8 mouse cellular contexts compared by ENCODE assay signal in the genomic region with DNA sequence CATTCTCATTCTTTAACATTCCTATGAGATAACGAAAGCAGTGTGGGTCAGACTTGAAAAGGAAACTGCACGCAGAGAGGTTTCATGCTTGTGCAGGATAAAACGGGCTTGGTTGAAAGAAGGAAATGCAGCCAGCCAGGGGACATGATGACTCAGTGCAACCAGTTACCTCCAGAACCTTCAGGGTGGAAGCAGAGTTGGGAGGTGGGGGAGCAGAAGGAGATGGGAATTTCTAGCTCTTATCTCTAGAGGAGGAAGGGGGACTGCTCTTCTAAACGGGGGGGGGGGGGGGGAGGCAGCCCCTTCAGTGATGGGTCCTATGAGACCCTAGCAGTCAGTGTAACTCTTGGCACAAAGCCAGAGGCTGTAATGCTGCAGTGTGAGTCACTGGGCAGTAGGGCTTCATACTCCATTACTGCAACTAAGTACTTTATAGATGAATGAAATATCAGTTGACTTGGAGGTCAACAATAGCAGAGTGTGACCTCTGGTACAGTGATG. TPM values are rescaled to one million over a fixed set of nuclear protein-coding genes. Genes with fewer than 3 reads are reported as not detected.
DNase-seq lines count a peak whose midpoint lies in the region; ATAC-seq and TF ChIP-seq lines count a peak whose summit lies in the region.
"Had no signal": no experiment of that assay in that cellular context is flagged by ENCODE, and none has a peak within 500 bp of the region (broad histone marks: within the 10 kb centered on the region; RNA-seq: fewer than 3 reads in every experiment).

No protein-coding gene starts in this region.

- no peak for TF ChIP-seq CTCF in heart, postnatal 0 days (IDR thresholded peaks at IDR 0.05; ENCODE audit: low read depth)
- TF ChIP-seq CTCF in liver, adult 2 months (IDR thresholded peaks at IDR 0.05; ENCODE audit: low read depth, low read length): no peak

- 0% methylated on average over 4 of the region's 4 CpGs for WGBS in heart, postnatal 0 days
- WGBS in liver, adult 2 months: 38% methylated on average over 4 of the region's 4 CpGs
- 58% methylated on average over 4 of the region's 4 CpGs for WGBS in midbrain, embryonic 10.5 days

- H3K79me2 ChIP-seq in liver, adult 2 months (ENCODE audit: control insufficient read depth, insufficient read depth, low read length): no peaks in the 10 kb centered on the region

- no peak for TF ChIP-seq POLR2A in liver, adult 2 months (IDR thresholded peaks at IDR 0.05; ENCODE audit: extremely low read depth, insufficient read depth, low read length)

- ATAC-seq in heart, postnatal 0 days (ENCODE audit: insufficient read depth, low read depth): peak; percentile 84
- 0 out of 2 replicates have a peak, but pooled peaks have one; percentile 24 for ATAC-seq in neutrophil, adult 5-6 weeks (ENCODE audit: extremely low read depth, insufficient number of reproducible peaks, low FRiP score, poor library complexity, severe bottlenecking)

- H3K4me2 ChIP-seq in heart, postnatal 0 days (ENCODE audit: low read depth, low read length): peak overlapping the region; percentile 57
- H3K4me2 ChIP-seq: embryonic facial prominence, embryonic 12.5 days had no signal

- H3K36me3 ChIP-seq in heart, postnatal 0 days (replicated peaks; ENCODE audit: control insufficient read depth, insufficient read depth, low read length): no peaks in the 10 kb centered on the region
- H3K36me3 ChIP-seq in liver, adult 2 months (ENCODE audit: control insufficient read depth, insufficient read depth, low read length): no peaks in the 10 kb centered on the region
- no peaks in the 10 kb centered on the region for H3K36me3 ChIP-seq in midbrain, embryonic 10.5 days
- H3K36me3 ChIP-seq: embryonic facial prominence, embryonic 12.5 days had no signal

- H3K4me3 ChIP-seq in heart, postnatal 0 days (ENCODE audit: low read depth, low read length): peak overlapping the region; percentile 24
- H3K4me3 ChIP-seq in liver, adult 2 months (ENCODE audit: insufficient read depth, low read depth, low read length): no peak overlapping the region
- no peak overlapping the region for H3K4me3 ChIP-seq in midbrain, embryonic 10.5 days
- H3K4me3 ChIP-seq: embryonic facial prominence, embryonic 12.5 days had no signal

- H3K9ac ChIP-seq in heart, postnatal 0 days (replicated peaks; ENCODE audit: low read depth, low read length): no peak overlapping the region
- no peak overlapping the region for H3K9ac ChIP-seq in liver, adult 2 months (ENCODE audit: low read depth, low read length)
- H3K9ac ChIP-seq: embryonic facial prominence, embryonic 12.5 days had no signal

- no peaks in the 10 kb centered on the region for H3K27me3 ChIP-seq in heart, postnatal 0 days (ENCODE audit: control insufficient read depth, insufficient read depth, low read length)
- no peaks in the 10 kb centered on the region for H3K27me3 ChIP-seq in liver, adult 2 months (ENCODE audit: control insufficient read depth, insufficient read depth, low read length)
- H3K27me3 ChIP-seq in midbrain, embryonic 10.5 days (ENCODE audit: low read depth, poor library complexity, severe bottlenecking): no peaks in the 10 kb centered on the region
- H3K27me3 ChIP-seq: embryonic facial prominence, embryonic 12.5 days had no signal

- no peaks in the 10 kb centered on the region for H3K9me3 ChIP-seq in heart, postnatal 0 days (replicated peaks; ENCODE audit: control insufficient read depth, low read length)
- H3K9me3 ChIP-seq in midbrain, embryonic 10.5 days (replicated peaks): no peaks in the 10 kb centered on the region
- H3K9me3 ChIP-seq: embryonic facial prominence, embryonic 12.5 days had no signal

- H3K4me1 ChIP-seq in heart, postnatal 0 days (ENCODE audit: control insufficient read depth, insufficient read depth): peaks cover 7% of the 10 kb centered on the region; the same call in 1 of the 2 replicates
- no peaks in the 10 kb centered on the region for H3K4me1 ChIP-seq in liver, adult 2 months (ENCODE audit: control insufficient read depth, insufficient read depth, low read length)
- no peaks in the 10 kb centered on the region for H3K4me1 ChIP-seq in midbrain, embryonic 10.5 days
- H3K4me1 ChIP-seq: embryonic facial prominence, embryonic 12.5 days had no signal

- DNase-seq in ovary, adult 18-20 months (ENCODE audit: low spot score): peak; percentile 34
- DNase-seq in ovary, postnatal 10 days (ENCODE audit: low spot score): no peak
- peak; percentile 25 for DNase-seq in adrenal gland, postnatal 25 days
- DNase-seq in heart, postnatal 0 days (ENCODE audit: low spot score): peak; percentile 83
- peak; percentile 13 for DNase-seq in liver, adult 2 months (ENCODE audit: extremely low read depth, low read depth, low spot score)
- no peak for DNase-seq in midbrain, embryonic 10.5 days (ENCODE audit: low spot score)

- TF ChIP-seq EP300 in heart, postnatal 0 days (IDR thresholded peaks at IDR 0.05; ENCODE audit: low read depth): no peak

- peak overlapping the region; percentile 76 for H3K27ac ChIP-seq in heart, postnatal 0 days (ENCODE audit: low read depth)
- no peak overlapping the region for H3K27ac ChIP-seq in liver, adult 2 months (replicated peaks; ENCODE audit: insufficient read depth, low read depth, low read length)
- H3K27ac ChIP-seq in midbrain, embryonic 10.5 days (replicated peaks): no peak overlapping the region
- H3K27ac ChIP-seq: embryonic facial prominence, embryonic 12.5 days had no signal

RNA-seq across cellular contexts. Expression of a gene that starts 6.8 kb away (rescaled TPM):
- not detected in 2 replicates for total RNA-seq in adrenal gland, postnatal 25 days (2021)
- not detected in 2 replicates for total RNA-seq in heart, postnatal 0 days (2014; rRNA removed; ENCODE audit: low replicate concordance)
- polyA plus RNA-seq in heart, postnatal 0 days (2015; fragmentation: Nextera tagmentation; extraction: Ambion mirVana): not detected in 2 replicates
- not detected in 2 replicates for total RNA-seq in liver, adult 2 months (2014; rRNA removed)
- not detected in 2 replicates for polyA plus RNA-seq in liver, adult 2 months (2012; rRNA removed)
- total RNA-seq in neutrophil, adult 5-6 weeks (2017): not detected in 2 replicates
- not detected in 2 replicates for polyA plus RNA-seq in midbrain, embryonic 10.5 days (2016; fragmentation: Nextera tagmentation; extraction: Ambion mirVana)
- polyA plus RNA-seq: embryonic facial prominence, embryonic 12.5 days had no signal

RNA-seq across cellular contexts. Expression of a gene that starts 42.3 kb away (rescaled TPM):
- total RNA-seq in adrenal gland, postnatal 25 days (2021): not detected in 2 replicates
- not detected in 2 replicates for total RNA-seq in heart, postnatal 0 days (2014; rRNA removed; ENCODE audit: low replicate concordance)
- not detected in 2 replicates for polyA plus RNA-seq in heart, postnatal 0 days (2015; fragmentation: Nextera tagmentation; extraction: Ambion mirVana)
- not detected in 2 replicates for total RNA-seq in liver, adult 2 months (2014; rRNA removed)
- not detected in 2 replicates for polyA plus RNA-seq in liver, adult 2 months (2012; rRNA removed)
- total RNA-seq in neutrophil, adult 5-6 weeks (2017): not detected in 2 replicates
- polyA plus RNA-seq in midbrain, embryonic 10.5 days (2016; fragmentation: Nextera tagmentation; extraction: Ambion mirVana): not detected in 2 replicates
- polyA plus RNA-seq: embryonic facial prominence, embryonic 12.5 days had no signal

RNA-seq across cellular contexts. Expression of a gene that starts 55.8 kb away (rescaled TPM):
- total RNA-seq in adrenal gland, postnatal 25 days (2021): not detected in 2 replicates
- not detected in 2 replicates for total RNA-seq in heart, postnatal 0 days (2014; rRNA removed; ENCODE audit: low replicate concordance)
- polyA plus RNA-seq in heart, postnatal 0 days (2015; fragmentation: Nextera tagmentation; extraction: Ambion mirVana): not detected in 2 replicates
- not detected in 2 replicates for total RNA-seq in liver, adult 2 months (2014; rRNA removed)
- not detected in 2 replicates for polyA plus RNA-seq in liver, adult 2 months (2012; rRNA removed)
- not detected in 2 replicates for total RNA-seq in neutrophil, adult 5-6 weeks (2017)
- polyA plus RNA-seq in midbrain, embryonic 10.5 days (2016; fragmentation: Nextera tagmentation; extraction: Ambion mirVana): not detected in 2 replicates
- polyA plus RNA-seq: embryonic facial prominence, embryonic 12.5 days had no signal

Comparison
In these comparisons a context has a peak if more than half of its experiments do, and no peak if none do; other contexts are left out.
1. DNase-seq: peak in ovary, adult 18-20 months (single experiment), adrenal gland, postnatal 25 days (single experiment), heart, postnatal 0 days (single experiment) and liver, adult 2 months (single experiment); none in ovary, postnatal 10 days (single experiment) and midbrain, embryonic 10.5 days (single experiment).